Mouse (Mus musculus): ENCODE measurements around the gene Olfr1188. TPM values are rescaled to one million over a fixed set of nuclear protein-coding genes. Genes with fewer than 3 reads are reported as not detected.
"Not testable (repeated sequence)": the region's sequence is repeated elsewhere in the genome, so short reads cannot be mapped to it uniquely, and the experiment has no call there.

Olfr1188 gene
- total RNA-seq (2021) = not detected

- DNase-seq = no peak
- intact Hi-C loops (cut with DNase I) = no loop called here
Measured at GRCm38 (mm10) chr2:88556635-88557034, at the start of gene Olfr1188. TSS of gene Olfr1188 (plus strand) at chr2:88556935.

- intact Hi-C loops (cut with DNase I) = no loop called here
- no peak for DNase-seq
Measured at GRCm38 (mm10) chr2:88518251-88518650, 38.5 kb upstream of the Olfr1188 start, which contains the start of gene Olfr1186. TSS of gene Olfr1186 (plus strand) at chr2:88518551.

- intact Hi-C loops (cut with DNase I) = no loop called here
Measured at GRCm38 (mm10) chr2:88525720-88526119, 31.0 kb upstream of the Olfr1188 start.

GRCm38 (mm10) chr2:88572696-88573095 is 16.0 kb downstream of the Olfr1188 start:
- DNase-seq; intact Hi-C loops (cut with DNase I): not testable (repeated sequence)

More at GRCm38 (mm10) chr2:88525720-88526119, 31.0 kb upstream of the Olfr1188 start:
- DNase-seq = no peak

- intact Hi-C loops (cut with DNase I) = no loop called here
- no peak for DNase-seq
Measured at GRCm38 (mm10) chr2:88586154-88586553, 29.4 kb downstream of the Olfr1188 start, which contains the start of gene Olfr1189. TSS of gene Olfr1189 (plus strand) at chr2:88586454.

Other genes starting within 250 kb of the Olfr1188 start
- gene Olfr1174-ps, start 241.8 kb upstream of the Olfr1188 start, total RNA-seq (2021) = not detected
- gene Olfr1175-ps, start 229.7 kb upstream of the Olfr1188 start, total RNA-seq (2021) = not detected
- gene Olfr1176, start 220.2 kb upstream of the Olfr1188 start, total RNA-seq (2021) = not detected
- not detected for gene Olfr1177-ps, start 210.4 kb upstream of the Olfr1188 start, total RNA-seq (2021)
- not detected for gene Olfr1178, start 169.9 kb upstream of the Olfr1188 start, total RNA-seq (2021)
- gene Olfr1179, start 150.5 kb upstream of the Olfr1188 start, total RNA-seq (2021) = not detected
- gene Olfr1180, start 137.8 kb upstream of the Olfr1188 start, total RNA-seq (2021) = not detected
- not detected for gene Olfr1181, start 130.8 kb upstream of the Olfr1188 start, total RNA-seq (2021)
- gene Gm13757, start 107.8 kb upstream of the Olfr1188 start, total RNA-seq (2021) = not detected
- gene Olfr1183, start 102.1 kb upstream of the Olfr1188 start, total RNA-seq (2021) = not detected
- gene Olfr1184, start 73.3 kb upstream of the Olfr1188 start, total RNA-seq (2021) = not detected
- not detected for gene Olfr1185-ps1, start 63.6 kb upstream of the Olfr1188 start, total RNA-seq (2021)
- gene Olfr1186, start 38.4 kb upstream of the Olfr1188 start, total RNA-seq (2021) = not detected
- not detected for gene Olfr1189, start 29.5 kb downstream of the Olfr1188 start, total RNA-seq (2021)
- gene Olfr1191-ps1, start 83.6 kb downstream of the Olfr1188 start, total RNA-seq (2021) = not detected
- not detected for gene Olfr1192-ps1, start 91.6 kb downstream of the Olfr1188 start, total RNA-seq (2021)
- not detected for gene Olfr1193, start 118.7 kb downstream of the Olfr1188 start, total RNA-seq (2021)
- gene Olfr1195, start 132.3 kb downstream of the Olfr1188 start, total RNA-seq (2021) = not detected
- gene Olfr1196, start 147.7 kb downstream of the Olfr1188 start, total RNA-seq (2021) = not detected
- not detected for gene Olfr1197, start 175.4 kb downstream of the Olfr1188 start, total RNA-seq (2021)
- not detected for gene Olfr1198, start 194.4 kb downstream of the Olfr1188 start, total RNA-seq (2021)
- not detected for gene Olfr1199, start 203.5 kb downstream of the Olfr1188 start, total RNA-seq (2021)
- not detected for gene Olfr1200, start 213.6 kb downstream of the Olfr1188 start, total RNA-seq (2021)
- gene Olfr1201, start 236.1 kb downstream of the Olfr1188 start, total RNA-seq (2021) = not detected